Mouse (Mus musculus) left cerebral cortex, adult 18-20 months (tissue): ENCODE results near the gene Lysmd1. TPM values are rescaled to one million over a fixed set of nuclear protein-coding genes. Genes with fewer than 3 reads are reported as not detected.

Experiments
- DNase-seq, 2 experiments: peaks; one replicate each; pipeline ENCODE4 v3.0.0; 2021 to 2022; ENCODE audit warnings: low spot score in 2 of 2, mixed read lengths in 1 of 2
- microRNA-seq, 2 experiments: library from miRNA; unstranded; fragments of <30 nt; microRNA quantifications; one replicate each; pipeline ENCODE4 v1.2.0; 2021
- total RNA-seq, 2 experiments: library from RNA; stranded (reverse); gene quantifications; 2 replicates each; pipeline ENCODE4 v1.2.3; 2021

Gene Lysmd1
- total RNA-seq, 2 experiments from 2014 or later, result 15.8 to 17.1 TPM

GRCm38 (mm10) chr3:95172526-95173255 lies 38.8 kb downstream of the Lysmd1 start:
- DNase-seq, result no peak

GRCm38 (mm10) chr3:95173256-95173949 lies 39.5 kb downstream of the Lysmd1 start:
- no peak for DNase-seq

- DNase-seq, result peak; percentile 79 to 83
These were observed 40.2 kb downstream of the Lysmd1 start for GRCm38 (mm10) chr3:95174011-95174592.

- no peak for DNase-seq
These were observed 42.6 kb downstream of the Lysmd1 start for GRCm38 (mm10) chr3:95176500-95176899.

- no peak for DNase-seq
These were observed 43.7 kb downstream of the Lysmd1 start for GRCm38 (mm10) chr3:95177583-95177982.

GRCm38 (mm10) chr3:95178948-95179347 lies 45.1 kb downstream of the Lysmd1 start:
- DNase-seq, result no peak

- DNase-seq, result no peak
These were observed 46.0 kb downstream of the Lysmd1 start for GRCm38 (mm10) chr3:95179890-95180289.

- no peak for DNase-seq
These were observed 48.0 kb downstream of the Lysmd1 start for GRCm38 (mm10) chr3:95181841-95182240.

GRCm38 (mm10) chr3:95184796-95185577 lies 51.1 kb downstream of the Lysmd1 start:
- DNase-seq, result no peak

- no peak for DNase-seq
These were observed 52.2 kb downstream of the Lysmd1 start for GRCm38 (mm10) chr3:95186100-95186499.

- DNase-seq, result no peak
These were observed 53.0 kb downstream of the Lysmd1 start for GRCm38 (mm10) chr3:95186888-95187287.

Small RNAs within 50 kb of the gene (microRNA-seq; reads per million reads assigned to microRNA genes)
- gene Mir8099-1, result 0 reads per million in 2 experiments

Other genes starting within 250 kb of the Lysmd1 start
- 100 to 1,000 TPM; 281 to 296 TPM for gene Psmb4, start 247.1 kb upstream of the Lysmd1 start, total RNA-seq
- 10 to 100 TPM in 1 of 2 experiments, 1 to 10 TPM in 1; 9.9 to 10.5 TPM for gene Selenbp1, start 201.0 kb upstream of the Lysmd1 start, total RNA-seq
- 10 to 100 TPM; 23.1 to 24.5 TPM for gene Rfx5, start 180.0 kb upstream of the Lysmd1 start, total RNA-seq
- 10 to 100 TPM; 60.9 to 62.2 TPM for gene Pi4kb, start 159.4 kb upstream of the Lysmd1 start, total RNA-seq
- gene Zfp687, start 118.6 kb upstream of the Lysmd1 start, total RNA-seq, result 10 to 100 TPM; 23.1 to 24.6 TPM
- 100 to 1,000 TPM; 165 to 171 TPM for gene Psmd4, start 91.5 kb upstream of the Lysmd1 start, total RNA-seq
- gene Pip5k1a, start 27.2 kb upstream of the Lysmd1 start, total RNA-seq, result 10 to 100 TPM; 53.1 to 61.1 TPM
- gene Vps72, start 23.1 kb upstream of the Lysmd1 start, total RNA-seq, result 10 to 100 TPM; 41.7 to 44.4 TPM
- under 1 TPM in 1 of 2 experiments, not detected in 1; 0.73 TPM for gene Tmod4, start 9.6 kb upstream of the Lysmd1 start, total RNA-seq
- gene Scnm1, start 77 bp upstream of the Lysmd1 start, total RNA-seq, result 10 to 100 TPM; 45.3 to 47.6 TPM
- gene Tnfaip8l2, start 8.3 kb downstream of the Lysmd1 start, total RNA-seq, result 1 to 10 TPM; 1.5 to 1.6 TPM
- 10 to 100 TPM; 24.4 to 27.0 TPM for gene Sema6c, start 26.4 kb downstream of the Lysmd1 start, total RNA-seq
- gene Gabpb2, start 83.8 kb downstream of the Lysmd1 start, total RNA-seq, result 10 to 100 TPM in 1 of 2 experiments, 1 to 10 TPM in 1; 9.6 to 10.4 TPM
- gene Cdc42se1, start 94.6 kb downstream of the Lysmd1 start, total RNA-seq, result 10 to 100 TPM; 57.0 to 60.1 TPM
- gene Mllt11, start 98.1 kb downstream of the Lysmd1 start, total RNA-seq, result 100 to 1,000 TPM; 265 to 266 TPM
- under 1 TPM in 1 of 2 experiments, not detected in 1; 0.37 TPM for gene Gm128, start 107.5 kb downstream of the Lysmd1 start, total RNA-seq
- gene Bnipl, start 117.1 kb downstream of the Lysmd1 start, total RNA-seq, result under 1 TPM in 1 of 2 experiments, not detected in 1; 0.63 TPM
- gene Mindy1, start 147.3 kb downstream of the Lysmd1 start, total RNA-seq, result 10 to 100 TPM; 17.0 to 19.7 TPM
- 10 to 100 TPM; 24.3 to 24.4 TPM for gene Prune1, start 148.0 kb downstream of the Lysmd1 start, total RNA-seq
- under 1 TPM; 0.59 to 0.91 TPM for gene Anxa9, start 173.1 kb downstream of the Lysmd1 start, total RNA-seq
- gene Cers2, start 180.7 kb downstream of the Lysmd1 start, total RNA-seq, result 10 to 100 TPM; 42.0 to 43.5 TPM
- 10 to 100 TPM; 33.1 to 34.7 TPM for gene Setdb1, start 223.1 kb downstream of the Lysmd1 start, total RNA-seq